Mouse (Mus musculus) limb, embryonic 13.5 days (tissue): ENCODE data around the gene Gm960. TPM values are rescaled to one million over a fixed set of nuclear protein-coding genes. Genes with fewer than 3 reads are reported as not detected.

Experiments
- ATAC-seq: fragments of 200-750 bp; cut with Nextera tagmentation; 2 replicates; pipeline ENCODE4 v1.8.0; 2017; ENCODE audit warnings: low read depth, moderate number of reproducible peaks, moderate TSS enrichment; ENCODE audit not compliant: low FRiP score
- H3K27ac ChIP-seq: fragments of 300-500 bp; sonication (generic); 2 replicates; pipeline ENCODE4 v1.5.1; 2015; ENCODE audit warnings: inconsistent platforms, mild to moderate bottlenecking, moderate library complexity
- H3K27me3 ChIP-seq: fragments of 300-500 bp; sonication (generic); 2 replicates; pipeline ENCODE4 v1.6.1; 2015; ENCODE audit warnings: mild to moderate bottlenecking, inconsistent platforms
- H3K36me3 ChIP-seq: fragments of 300-500 bp; sonication (generic); 2 replicates; pipeline ENCODE4 v1.6.1; 2015; ENCODE audit warnings: inconsistent platforms, mild to moderate bottlenecking, moderate library complexity
- H3K4me1 ChIP-seq: fragments of 300-500 bp; sonication (generic); 2 replicates; pipeline ENCODE4 v1.6.1; 2015; ENCODE audit warnings: inconsistent platforms
- H3K4me2 ChIP-seq: fragments of 300-500 bp; sonication (generic); replicated peaks from 2 replicates; pipeline ENCODE4 v1.6.1; 2015; ENCODE audit warnings: inconsistent platforms, mild to moderate bottlenecking, moderate library complexity
- H3K4me3 ChIP-seq: fragments of 300-500 bp; sonication (generic); 2 replicates; pipeline ENCODE4 v1.5.1; 2015; ENCODE audit warnings: moderate library complexity, mild to moderate bottlenecking, inconsistent platforms
- H3K9ac ChIP-seq: fragments of 300-500 bp; sonication (generic); 2 replicates; pipeline ENCODE4 v1.6.1; 2015; ENCODE audit warnings: mild to moderate bottlenecking, inconsistent platforms
- H3K9me3 ChIP-seq: fragments of 300-500 bp; sonication (generic); 2 replicates; pipeline ENCODE4 v1.6.1; 2016; ENCODE audit warnings: inconsistent platforms
- WGBS: fragments of 180-500 bp; shearing (Covaris S2); methylation state at CpG from one replicate; pipeline ENCODE4 v1.1.7; 2015; 5-methylcytosine and 5-hydroxymethylcytosine counted together
- polyA plus RNA-seq: library from polyadenylated mRNA; unstranded; fragments of >200 nt; fragmentation: Nextera tagmentation; extraction: Ambion mirVana; gene quantifications from 2 replicates; pipeline ENCODE4 v1.2.1, GENCODE M21; 2015

Gm960 gene
- polyA plus RNA-seq, 1 experiment from 2014 or later: 7.1 TPM

DNA sequence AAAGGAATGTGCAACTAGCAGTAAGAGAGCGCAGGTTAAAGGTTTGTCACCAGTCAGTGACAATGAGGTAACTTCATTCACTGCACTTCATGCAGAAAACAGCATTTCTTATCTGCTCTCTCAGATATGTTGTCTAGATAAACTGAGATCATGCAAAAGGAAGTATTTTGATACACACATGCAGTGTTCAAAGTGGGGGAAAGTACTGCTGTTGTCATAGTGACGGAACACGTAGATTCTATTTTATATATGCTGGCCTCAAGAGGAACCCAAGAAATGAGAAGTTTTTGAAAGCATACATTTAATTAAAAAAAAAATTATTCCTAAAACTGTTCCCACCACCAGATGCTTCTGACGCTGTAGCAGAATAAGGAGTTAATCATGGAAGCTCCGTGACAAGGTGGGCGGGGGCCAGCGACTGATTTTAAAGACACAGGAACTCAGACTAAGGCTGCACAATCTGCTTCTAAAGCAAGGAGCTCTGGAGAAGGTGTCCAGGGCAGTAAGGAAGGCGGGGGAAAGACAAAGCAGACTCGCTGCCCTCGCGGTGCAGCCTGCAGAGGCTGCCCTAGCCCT, 51.5 kb downstream of the Gm960 start:
- Histone ChIP-seq H3K27me3 (no peaks in the 10 kb centered on the region), H3K36me3 (no peaks in the 10 kb centered on the region), H3K27ac (no peak overlapping the region), H3K4me2 (no peak overlapping the region), H3K4me1 (no peaks in the 10 kb centered on the region), H3K4me3 (no peak overlapping the region), H3K9ac (no peak overlapping the region), H3K9me3 (no peaks in the 10 kb centered on the region)
- 80% methylated on average over 11 of the region's 11 CpGs for WGBS
- ATAC-seq: no peak

DNA sequence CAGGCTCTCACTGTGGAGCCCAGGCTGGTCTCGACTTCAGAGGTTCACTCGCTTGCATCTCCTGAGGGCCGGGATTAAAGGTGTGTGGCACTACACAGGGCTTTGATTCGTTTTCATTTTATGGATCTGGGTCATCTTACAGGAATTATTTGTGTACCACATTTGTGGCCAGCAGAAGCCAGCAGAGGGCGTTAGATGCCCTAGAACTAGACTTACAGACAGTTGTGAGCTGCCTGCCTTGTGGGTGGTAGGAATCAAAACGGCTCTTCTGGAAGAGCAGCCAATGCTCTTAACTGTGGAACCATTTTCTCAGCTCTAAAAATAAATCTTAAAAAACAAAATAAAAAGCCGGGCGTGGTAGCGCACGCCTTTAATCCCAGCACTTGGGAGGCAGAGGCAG, 54.2 kb downstream of the Gm960 start:
- H3K9ac ChIP-seq: no peak overlapping the region
- 39% methylated on average over 10 of the region's 10 CpGs for WGBS
- no peak overlapping the region for H3K27ac ChIP-seq
- H3K9me3 ChIP-seq: no peaks in the 10 kb centered on the region
- H3K4me2 ChIP-seq: no peak overlapping the region
- H3K27me3 ChIP-seq: no peaks in the 10 kb centered on the region
- ATAC-seq: no peak
- H3K36me3 ChIP-seq: no peaks in the 10 kb centered on the region
- H3K4me1 ChIP-seq: no peaks in the 10 kb centered on the region
- H3K4me3 ChIP-seq: no peak overlapping the region

DNA sequence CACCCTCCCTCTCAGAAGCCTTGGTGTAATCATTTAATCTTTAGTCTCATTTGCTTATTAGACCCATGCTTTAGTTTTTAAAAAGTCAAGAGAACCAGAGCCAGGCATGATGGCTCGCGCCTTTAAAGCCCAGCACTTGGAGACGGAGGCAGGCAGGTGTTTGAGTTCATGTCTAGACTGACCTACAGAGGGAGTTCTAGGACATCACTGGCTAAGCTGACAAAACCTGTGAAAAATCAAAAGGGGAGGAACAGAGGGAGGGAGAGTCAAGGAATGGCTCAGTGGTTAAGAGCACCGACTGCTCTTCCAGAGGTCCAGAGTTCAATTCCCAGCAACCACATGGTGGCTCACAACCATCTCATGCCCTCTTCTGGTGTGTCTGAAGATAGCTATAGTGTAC, 62.5 kb downstream of the Gm960 start:
- Histone ChIP-seq H3K27me3 (peaks cover 4% of the 10 kb centered on the region; the same call in 1 of the 2 replicates), H3K36me3 (no peaks in the 10 kb centered on the region), H3K4me2 (no peak overlapping the region), H3K9me3 (no peaks in the 10 kb centered on the region), H3K4me1 (no peaks in the 10 kb centered on the region), H3K27ac (no peak overlapping the region), H3K4me3 (no peak overlapping the region), H3K9ac (no peak overlapping the region)
- ATAC-seq: no peak
- WGBS: 70% methylated on average over 4 of the region's 4 CpGs

DNA sequence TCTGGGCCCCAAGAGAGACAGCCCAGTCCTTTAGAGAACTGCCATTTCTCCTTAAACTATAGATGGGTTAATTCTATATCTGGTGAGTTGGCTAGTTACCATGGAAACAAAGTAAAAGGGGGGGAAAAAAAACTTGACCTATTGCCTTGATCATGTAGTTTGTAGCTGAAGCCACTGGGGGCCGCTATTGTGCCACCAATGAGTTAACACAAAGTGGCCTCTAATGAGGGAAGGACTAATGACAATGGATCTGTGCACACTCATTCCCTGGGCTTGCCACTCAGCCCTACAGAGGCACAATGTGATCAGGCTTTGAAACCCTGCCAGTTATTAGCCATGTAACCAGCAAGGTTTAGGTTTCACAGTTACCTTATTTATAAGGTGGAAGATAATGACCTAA, 69.6 kb downstream of the Gm960 start:
- no peak overlapping the region for H3K27ac ChIP-seq
- no peaks in the 10 kb centered on the region for H3K9me3 ChIP-seq
- H3K4me3 ChIP-seq: no peak overlapping the region
- no peak overlapping the region for H3K4me2 ChIP-seq
- H3K27me3 ChIP-seq: no peaks in the 10 kb centered on the region
- peaks cover 3% of the 10 kb centered on the region for H3K36me3 ChIP-seq
- H3K4me1 ChIP-seq: peaks cover 37% of the 10 kb centered on the region
- no peak for ATAC-seq
- no peak overlapping the region for H3K9ac ChIP-seq
- 0% methylated on average over 1 of the region's 1 CpGs for WGBS

- H3K27me3 ChIP-seq: no peaks in the 10 kb centered on the region
- H3K9me3 ChIP-seq: no peaks in the 10 kb centered on the region
- peak overlapping the region; percentile 85 for H3K4me2 ChIP-seq
- WGBS: 1% methylated on average over 35 of the region's 35 CpGs
- peaks cover 41% of the 10 kb centered on the region for H3K4me1 ChIP-seq
- H3K4me3 ChIP-seq: peak overlapping the region; percentile 84
- H3K36me3 ChIP-seq: peaks cover 30% of the 10 kb centered on the region
- peak overlapping the region; percentile 92 for H3K27ac ChIP-seq
- ATAC-seq: peak; percentile 62
- peak overlapping the region; percentile 94 for H3K9ac ChIP-seq
These were observed 72.5 kb downstream of the Gm960 start for GRCm38 (mm10) chr19:4625829-4626535.

GRCm38 (mm10) chr19:4625179-4625828, 73.2 kb downstream of the Gm960 start, which contains the start of gene Rce1:
Rce1 (minus strand) TSS chr19:4625641.
- H3K27me3 ChIP-seq: no peaks in the 10 kb centered on the region
- peak within 1 kb of the TSS; percentile 92 for H3K27ac ChIP-seq
- WGBS: under 1% methylated on average over 64 of the region's 64 CpGs
- H3K9me3 ChIP-seq: no peaks in the 10 kb centered on the region
- H3K4me1 ChIP-seq: peaks cover 41% of the 10 kb centered on the region
- H3K36me3 ChIP-seq: peaks cover 36% of the 10 kb centered on the region
- H3K9ac ChIP-seq: peak within 1 kb of the TSS; percentile 94
- peak; percentile 92 for ATAC-seq
- H3K4me2 ChIP-seq: peak within 1 kb of the TSS; percentile 85
- H3K4me3 ChIP-seq: peak within 1 kb of the TSS; percentile 84

- peak overlapping the region; percentile 85 for H3K4me2 ChIP-seq
- H3K9me3 ChIP-seq: no peaks in the 10 kb centered on the region
- 30% methylated on average over 4 of the region's 4 CpGs for WGBS
- no peak for ATAC-seq
- H3K27ac ChIP-seq: peak overlapping the region; percentile 92; the same call in 1 of the 2 replicates
- peak overlapping the region; percentile 84 for H3K4me3 ChIP-seq
- H3K36me3 ChIP-seq: peaks cover 43% of the 10 kb centered on the region
- no peaks in the 10 kb centered on the region for H3K27me3 ChIP-seq
- peaks cover 41% of the 10 kb centered on the region for H3K4me1 ChIP-seq
- H3K9ac ChIP-seq: peak overlapping the region; percentile 94
These were observed 73.9 kb downstream of the Gm960 start for GRCm38 (mm10) chr19:4624406-4625178.

- Histone ChIP-seq H3K4me3 (peak overlapping the region; percentile 84; the same call in 1 of the 2 replicates), H3K9ac (peak overlapping the region; percentile 94; the same call in 1 of the 2 replicates)
These were observed 74.5 kb downstream of the Gm960 start for GRCm38 (mm10) chr19:4624006-4624405.

DNA sequence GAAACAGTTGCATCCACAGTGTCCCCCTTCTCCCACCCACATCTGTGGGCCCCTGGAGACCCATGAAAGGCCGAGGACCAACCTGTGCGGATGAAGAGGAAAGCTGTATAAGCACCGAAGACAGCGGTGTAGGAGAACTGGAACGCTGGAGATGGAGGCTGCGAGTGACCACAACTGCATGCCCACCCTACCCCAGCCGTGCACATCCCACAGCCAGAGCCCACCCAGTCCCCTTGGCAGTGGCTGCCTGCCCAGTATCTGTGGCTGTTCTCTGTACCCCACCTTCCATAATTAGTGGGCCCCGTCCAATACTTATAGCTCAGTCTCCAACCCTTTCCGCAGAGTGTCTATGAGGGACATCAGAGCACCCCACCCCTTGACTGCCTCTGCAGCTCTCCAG, 75.0 kb downstream of the Gm960 start:
- H3K36me3 ChIP-seq: peaks cover 43% of the 10 kb centered on the region
- no peak for ATAC-seq
- peaks cover 36% of the 10 kb centered on the region for H3K4me1 ChIP-seq
- 91% methylated on average over 9 of the region's 9 CpGs for WGBS
- no peaks in the 10 kb centered on the region for H3K27me3 ChIP-seq
- no peak overlapping the region for H3K4me2 ChIP-seq
- no peak overlapping the region for H3K27ac ChIP-seq
- no peak overlapping the region for H3K9ac ChIP-seq
- no peak overlapping the region for H3K4me3 ChIP-seq
- H3K9me3 ChIP-seq: no peaks in the 10 kb centered on the region

More at GRCm38 (mm10) chr19:4624006-4624405, 74.5 kb downstream of the Gm960 start:
- H3K4me1 ChIP-seq: peaks cover 41% of the 10 kb centered on the region
- no peak overlapping the region for H3K27ac ChIP-seq
- peaks cover 43% of the 10 kb centered on the region for H3K36me3 ChIP-seq
- no peaks in the 10 kb centered on the region for H3K27me3 ChIP-seq
- no peak for ATAC-seq
- WGBS: 92% methylated on average over 12 of the region's 12 CpGs
- no peaks in the 10 kb centered on the region for H3K9me3 ChIP-seq
- peak overlapping the region; percentile 85 for H3K4me2 ChIP-seq

DNA sequence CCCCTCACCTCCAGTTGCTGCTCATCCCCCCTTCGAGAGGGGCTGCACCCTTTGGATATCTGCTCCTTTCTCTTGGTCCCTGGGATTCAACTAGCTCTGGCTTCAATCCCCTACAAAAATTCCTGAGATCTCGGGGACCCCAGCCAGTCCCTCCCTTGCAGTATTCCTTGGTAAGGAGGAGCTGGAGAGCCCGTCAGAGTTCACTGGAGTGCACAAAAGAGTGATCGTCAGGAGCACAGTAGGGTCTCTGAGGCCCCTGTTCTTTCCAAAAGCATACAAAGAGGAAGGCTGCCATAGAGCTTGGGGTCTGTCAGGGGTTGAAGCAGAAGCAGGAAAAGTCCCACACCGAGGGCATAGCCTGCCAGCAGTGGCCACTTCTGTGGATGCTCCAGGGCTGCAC, 75.7 kb downstream of the Gm960 start:
- Histone ChIP-seq H3K27ac (no peak overlapping the region), H3K9me3 (no peaks in the 10 kb centered on the region), H3K9ac (no peak overlapping the region), H3K4me3 (no peak overlapping the region), H3K27me3 (no peaks in the 10 kb centered on the region), H3K36me3 (peaks cover 43% of the 10 kb centered on the region), H3K4me2 (no peak overlapping the region), H3K4me1 (peaks cover 31% of the 10 kb centered on the region)
- WGBS: 83% methylated on average over 5 of the region's 5 CpGs
- ATAC-seq: no peak

GRCm38 (mm10) chr19:4620721-4621120, 77.7 kb downstream of the Gm960 start:
- Histone ChIP-seq H3K4me1 (peaks cover 23% of the 10 kb centered on the region), H3K36me3 (peaks cover 43% of the 10 kb centered on the region), H3K27ac (no peak overlapping the region), H3K4me2 (no peak overlapping the region), H3K27me3 (no peaks in the 10 kb centered on the region), H3K9ac (no peak overlapping the region), H3K4me3 (no peak overlapping the region), H3K9me3 (no peaks in the 10 kb centered on the region)
- ATAC-seq: no peak
- WGBS: 89% methylated on average over 7 of the region's 7 CpGs

DNA sequence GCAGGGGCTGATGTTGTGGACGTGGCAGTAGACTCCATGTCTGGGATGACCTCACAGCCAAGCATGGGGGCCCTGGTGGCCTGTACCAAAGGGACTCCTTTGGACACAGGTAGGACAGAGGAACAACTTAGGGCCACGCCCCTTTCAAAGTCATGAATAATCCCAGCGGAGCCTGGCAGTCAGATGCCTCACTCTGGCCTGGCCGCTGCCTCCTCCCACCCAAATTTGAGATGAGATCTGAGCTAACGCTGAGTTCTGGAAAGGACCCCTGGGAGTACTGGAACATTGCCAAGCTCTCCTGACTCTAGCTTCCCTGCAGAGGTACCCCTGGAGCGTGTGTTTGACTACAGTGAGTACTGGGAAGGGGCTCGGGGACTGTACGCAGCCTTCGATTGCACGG, 79.0 kb downstream of the Gm960 start:
- H3K9me3 ChIP-seq: no peaks in the 10 kb centered on the region
- H3K36me3 ChIP-seq: peaks cover 43% of the 10 kb centered on the region
- peaks cover 19% of the 10 kb centered on the region for H3K4me1 ChIP-seq
- peak overlapping the region; percentile 21; the same call in 1 of the 2 replicates for H3K9ac ChIP-seq
- no peak overlapping the region for H3K27ac ChIP-seq
- H3K4me2 ChIP-seq: no peak overlapping the region
- ATAC-seq: no peak
- WGBS: 79% methylated on average over 10 of the region's 10 CpGs
- H3K27me3 ChIP-seq: no peaks in the 10 kb centered on the region
- no peak overlapping the region for H3K4me3 ChIP-seq
